Mouse (Mus musculus) Patski (cell line): ENCODE results near the gene Ebf1. TPM values are rescaled to one million over a fixed set of nuclear protein-coding genes. Genes with fewer than 3 reads are reported as not detected.

Experiments
- ATAC-seq: fragments of 100-300 bp; one replicate; pipeline ENCODE4 v1.8.0; 2021
- CTCF ChIA-PET: fragments of 350-600 bp; sonication (Branson Sonifier 250); formaldehyde crosslinking; loops from one replicate; lab custom pipeline; 2022; ENCODE audit warnings: inconsistent platforms; lab: Charles Lee
- POLR2A ChIA-PET: fragments of 350-600 bp; sonication (Branson Sonifier 250); formaldehyde crosslinking; loops from one replicate; lab custom pipeline; 2022; ENCODE audit warnings: antibody characterized with exemption, inconsistent platforms; lab: Charles Lee
- DNase-seq: peaks from one replicate; pipeline ENCODE4 v3.0.0-alpha.2; 2011; ENCODE audit warnings: low read depth, low spot score
- H3K27me3 ChIP-seq: fragments of 371-371 bp; one replicate; pipeline ENCODE4 v1.5.1; 2021
- CTCF ChIP-seq: fragments of 100-300 bp; IDR thresholded peaks from one replicate; pipeline ENCODE4 v1.5.1; 2021
- in situ Hi-C: fragments of 300-500 bp; cut with MboI; formaldehyde crosslinking; loops from 3 replicates; pipeline ENCODE4 v1.11.1; 2018; ENCODE audit warnings: low pct_unique_long_range_greater_than_20kb, mixed read lengths
- polyA plus RNA-seq: library from polyadenylated mRNA; unstranded; gene quantifications from one replicate; pipeline ENCODE4 v1.2.3, GENCODE M21; 2021

Gene Ebf1
- polyA plus RNA-seq, 1 experiment from 2014 or later: 7.3 TPM

DNA sequence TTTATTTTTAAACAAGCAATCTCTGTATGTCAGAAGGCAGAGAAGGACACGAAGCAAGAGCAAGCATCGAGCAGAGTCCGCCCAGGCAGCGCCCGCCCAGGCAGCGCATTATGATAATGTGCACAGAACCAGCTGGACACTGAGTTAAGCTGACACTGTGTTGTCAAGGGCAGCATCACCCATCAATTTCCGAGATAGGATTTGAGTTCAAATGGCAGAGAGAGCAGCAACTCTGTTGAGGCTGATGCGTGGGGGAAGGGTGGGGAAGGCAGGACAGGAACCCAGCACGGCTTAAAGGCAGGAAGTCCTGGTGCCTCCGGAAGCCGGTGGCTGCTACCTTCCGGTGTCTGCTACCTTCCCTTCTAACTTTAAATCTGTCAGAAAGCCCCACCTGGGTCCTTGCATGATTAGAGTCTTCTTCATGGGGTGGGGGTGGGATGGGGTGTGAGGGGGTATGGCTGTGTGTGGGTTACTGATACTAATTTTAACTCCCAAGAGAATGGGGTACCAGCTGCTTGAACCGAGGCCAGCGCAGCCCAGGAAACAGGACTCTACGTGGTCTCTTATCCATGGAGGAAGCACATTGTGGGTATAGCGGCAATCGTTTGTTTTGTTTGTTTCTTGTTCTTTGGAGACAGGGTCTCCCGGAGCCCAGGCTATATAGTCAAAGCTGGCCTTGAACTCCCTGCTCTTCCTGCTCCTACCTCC, 275.9 kb downstream of the Ebf1 start:
- CTCF ChIA-PET: no interaction called here
- no peak for TF ChIP-seq CTCF
- no peak for ATAC-seq
- in situ Hi-C loops: no loop called here
- no peak for DNase-seq
- POLR2A ChIA-PET: no interaction called here
- H3K27me3 ChIP-seq: no peaks in the 10 kb centered on the region

DNA sequence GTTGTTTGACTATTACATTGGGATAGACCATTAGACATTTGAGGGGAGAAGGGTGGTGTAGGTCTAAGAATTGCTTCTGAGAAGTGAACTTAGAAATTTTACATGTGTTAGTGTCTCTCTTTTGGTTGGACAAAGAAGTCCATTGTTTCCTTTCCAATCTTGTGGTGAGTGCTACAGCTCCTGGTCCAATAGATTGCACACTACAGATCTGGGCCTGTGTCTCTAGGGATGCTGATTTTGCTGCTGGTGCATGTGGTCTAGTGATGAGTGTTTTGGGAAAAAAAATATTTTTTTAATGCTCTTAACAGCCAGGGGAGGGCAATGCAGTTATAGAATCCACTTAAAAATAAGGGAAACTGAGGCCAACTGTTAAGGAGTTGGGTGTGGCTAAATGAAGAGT, 276.9 kb downstream of the Ebf1 start:
- POLR2A ChIA-PET: no interaction called here
- in situ Hi-C loops: no loop called here
- ATAC-seq (no peak), DNase-seq (no peak)
- no peak for TF ChIP-seq CTCF
- CTCF ChIA-PET: interaction anchor here (1.2 kb wide), 1 partner anchor 10 kb away, joined by 4 read pairs; no protein-coding TSS in a partner anchor
- no peaks in the 10 kb centered on the region for H3K27me3 ChIP-seq

DNA sequence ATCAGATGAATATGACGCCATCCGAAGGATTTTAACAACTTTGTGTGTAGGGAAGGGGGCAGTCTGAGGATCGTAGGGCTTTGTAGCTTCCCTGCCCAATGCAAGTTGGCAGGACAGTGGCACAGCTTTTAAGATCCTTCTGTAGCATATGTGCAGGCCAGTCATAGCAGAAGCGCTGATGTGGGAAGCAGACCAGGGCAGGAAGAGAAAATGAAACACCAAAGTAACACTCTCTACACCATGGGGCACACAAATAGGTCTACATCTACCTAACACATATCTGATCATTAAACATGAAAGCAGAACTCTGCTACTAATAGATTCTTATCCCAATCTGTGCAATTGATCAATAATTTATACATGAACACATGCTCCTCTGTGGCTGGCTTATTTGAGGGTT, 277.7 kb downstream of the Ebf1 start:
- CTCF ChIA-PET: interaction anchor here (1.2 kb wide), 1 partner anchor 9 kb away, joined by 4 read pairs; no protein-coding TSS in a partner anchor
- in situ Hi-C loops: no loop called here
- no peak for DNase-seq
- no peak for TF ChIP-seq CTCF
- H3K27me3 ChIP-seq: no peaks in the 10 kb centered on the region
- POLR2A ChIA-PET: no interaction called here
- no peak for ATAC-seq

DNA sequence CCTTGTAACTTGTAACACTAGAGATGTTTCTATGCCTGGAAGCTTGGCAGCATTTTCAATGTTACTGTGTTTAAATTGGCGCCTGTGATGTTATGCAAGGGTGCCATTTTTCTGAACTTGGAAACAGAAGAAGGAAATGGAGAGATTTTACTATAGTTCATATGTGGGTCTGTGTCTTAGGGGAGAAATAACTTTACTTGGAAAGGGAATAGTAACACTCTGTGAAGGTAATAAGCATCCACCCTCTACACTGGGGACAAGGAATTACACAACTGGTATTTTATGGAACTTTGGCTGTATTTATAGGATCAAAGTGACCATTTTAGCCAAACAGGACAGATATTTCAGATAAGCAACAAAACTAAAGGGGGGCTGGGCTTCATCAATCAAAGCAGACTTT, 278.8 kb downstream of the Ebf1 start:
- in situ Hi-C loops: no loop called here
- ATAC-seq (no peak), DNase-seq (no peak)
- no peaks in the 10 kb centered on the region for H3K27me3 ChIP-seq
- POLR2A ChIA-PET: interaction anchor here (0.6 kb wide), 1 partner anchor 23 kb away, joined by 4 read pairs; no protein-coding TSS in a partner anchor
- CTCF ChIA-PET: no interaction called here
- TF ChIP-seq CTCF: no peak

DNA sequence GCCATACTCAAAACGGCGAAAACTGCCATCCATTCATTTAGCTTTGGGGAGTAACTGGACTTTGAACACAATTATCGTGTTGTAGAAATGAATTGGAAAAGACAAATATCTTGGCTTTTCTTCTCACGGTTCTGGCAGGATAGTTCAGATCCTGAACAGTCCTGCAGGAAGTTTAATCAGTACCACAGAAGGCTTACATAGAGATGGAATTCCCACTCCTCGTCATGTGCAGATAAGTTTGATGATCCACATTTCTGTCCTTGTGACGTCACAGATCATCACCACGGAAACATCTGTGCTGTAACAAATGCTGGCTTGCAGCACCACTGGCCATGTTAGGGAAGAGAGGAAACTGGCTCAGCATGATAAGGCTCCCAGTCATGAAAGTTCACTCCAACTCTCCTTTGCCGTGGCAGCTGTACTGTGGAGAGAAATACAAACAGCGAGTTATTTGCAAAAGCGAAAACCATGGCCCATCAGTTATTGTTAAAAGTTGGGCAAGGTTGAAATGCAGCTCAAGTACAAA, 280.1 kb downstream of the Ebf1 start:
- ChIA-PET CTCF (interaction anchor here (0.8 kb wide), 1 partner anchor 12 kb away, joined by 3 read pairs; no protein-coding TSS in a partner anchor), POLR2A (no interaction called here)
- no peak for DNase-seq
- ATAC-seq: no peak
- no peak for TF ChIP-seq CTCF
- H3K27me3 ChIP-seq: no peaks in the 10 kb centered on the region
- in situ Hi-C loops: no loop called here

DNA sequence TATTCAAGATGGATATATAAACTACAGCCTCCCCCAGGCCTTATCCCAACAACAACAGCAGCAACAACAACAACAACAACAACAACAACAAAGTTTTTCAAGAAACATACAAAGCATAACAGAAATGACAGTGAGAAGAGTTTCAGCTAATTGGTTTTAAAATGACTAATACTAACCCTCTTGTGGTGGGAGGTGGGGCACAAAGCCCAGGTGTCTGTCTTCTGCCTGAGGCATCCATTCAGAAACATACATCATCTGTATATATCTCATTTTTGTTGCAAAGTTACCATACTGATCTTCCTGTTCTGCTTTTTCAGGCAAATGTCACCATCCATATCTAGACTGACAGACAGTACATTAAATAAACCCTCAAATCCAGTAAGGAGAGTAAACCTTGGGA, 282.4 kb downstream of the Ebf1 start:
- TF ChIP-seq CTCF: no peak
- DNase-seq: no peak
- CTCF ChIA-PET: interaction anchor here (0.7 kb wide), 1 partner anchor 1052 kb away, joined by 3 read pairs; no protein-coding TSS in a partner anchor

DNA sequence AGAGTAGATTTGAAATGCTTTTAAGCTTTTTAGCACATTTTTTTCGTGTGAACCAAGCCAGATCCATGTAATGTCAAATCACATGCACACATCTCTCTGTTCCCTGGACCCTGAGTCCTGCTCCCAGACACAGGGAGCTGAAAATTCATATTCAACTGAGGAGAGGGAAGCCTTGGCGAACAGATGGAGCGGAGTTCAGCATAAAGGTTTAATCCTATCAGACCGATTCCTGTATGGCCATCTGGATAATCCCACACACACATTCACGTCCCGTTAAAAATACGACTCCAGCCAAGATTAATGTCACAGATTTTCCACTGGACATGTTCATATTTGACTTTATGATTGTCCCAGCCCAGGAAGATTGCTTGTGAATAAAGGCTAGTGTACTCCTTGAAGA, 282.8 kb downstream of the Ebf1 start:
- POLR2A ChIA-PET: no interaction called here
- DNase-seq: no peak
- no peak for ATAC-seq
- in situ Hi-C loops: no loop called here
- CTCF ChIA-PET: no interaction called here
- H3K27me3 ChIP-seq: no peaks in the 10 kb centered on the region
- TF ChIP-seq CTCF: no peak

More for the DNA sequence above, 282.4 kb downstream of the Ebf1 start:
- ATAC-seq: no peak
- H3K27me3 ChIP-seq: no peaks in the 10 kb centered on the region
- in situ Hi-C loops: no loop called here
- POLR2A ChIA-PET: no interaction called here

DNA sequence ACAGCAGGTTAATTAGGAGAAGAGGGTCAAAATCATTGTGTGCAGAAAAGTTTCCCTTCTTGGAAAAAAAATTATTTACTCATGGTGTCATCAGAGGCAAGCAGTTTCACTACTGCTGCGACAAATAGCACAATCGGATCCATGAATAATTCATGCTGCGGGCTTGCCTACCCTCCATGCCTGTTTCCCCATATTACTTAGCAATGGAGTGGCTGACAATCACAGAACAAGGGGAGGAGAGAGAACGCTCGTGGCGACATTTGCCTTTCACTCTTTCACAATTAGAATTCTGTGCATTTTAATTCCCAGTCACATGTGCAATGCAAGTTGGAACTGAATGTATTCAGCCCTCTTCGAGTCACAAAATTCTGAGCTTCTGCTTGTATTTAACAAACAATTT, 283.4 kb downstream of the Ebf1 start:
- DNase-seq (no peak), ATAC-seq (no peak)
- ChIA-PET POLR2A (no interaction called here), CTCF (no interaction called here)
- no peak for TF ChIP-seq CTCF
- no peaks in the 10 kb centered on the region for H3K27me3 ChIP-seq
- in situ Hi-C loops: no loop called here

DNA sequence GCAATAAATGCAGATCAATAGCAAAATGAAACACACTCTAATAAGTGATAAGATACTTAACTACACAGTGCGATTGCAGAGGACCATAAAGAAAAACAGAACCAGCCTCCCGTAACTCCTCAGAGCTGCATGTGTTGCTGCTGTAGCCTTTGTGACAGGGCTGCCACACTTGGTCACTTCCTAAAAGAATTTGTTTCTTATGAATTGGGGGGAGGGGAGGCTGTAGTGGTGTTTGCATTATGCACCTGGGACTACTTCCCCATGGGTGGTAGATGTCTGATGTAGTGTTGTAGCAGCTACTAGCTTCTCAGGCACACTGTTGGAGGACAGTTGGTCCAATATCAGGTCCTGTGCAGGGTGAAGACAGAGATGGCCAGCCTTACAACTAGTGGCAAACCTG, 284.6 kb downstream of the Ebf1 start:
- in situ Hi-C loops: no loop called here
- DNase-seq (no peak), ATAC-seq (no peak)
- POLR2A ChIA-PET: interaction anchor here (0.7 kb wide), 1 partner anchor 295 kb away, joined by 3 read pairs; no protein-coding TSS in a partner anchor
- CTCF ChIA-PET: interaction anchor here (0.8 to 1.0 kb wide), 3 partner anchors 10 to 278 kb away, joined by 3 to 4 read pairs (median 3); no protein-coding TSS in a partner anchor
- no peak for TF ChIP-seq CTCF
- no peaks in the 10 kb centered on the region for H3K27me3 ChIP-seq

DNA sequence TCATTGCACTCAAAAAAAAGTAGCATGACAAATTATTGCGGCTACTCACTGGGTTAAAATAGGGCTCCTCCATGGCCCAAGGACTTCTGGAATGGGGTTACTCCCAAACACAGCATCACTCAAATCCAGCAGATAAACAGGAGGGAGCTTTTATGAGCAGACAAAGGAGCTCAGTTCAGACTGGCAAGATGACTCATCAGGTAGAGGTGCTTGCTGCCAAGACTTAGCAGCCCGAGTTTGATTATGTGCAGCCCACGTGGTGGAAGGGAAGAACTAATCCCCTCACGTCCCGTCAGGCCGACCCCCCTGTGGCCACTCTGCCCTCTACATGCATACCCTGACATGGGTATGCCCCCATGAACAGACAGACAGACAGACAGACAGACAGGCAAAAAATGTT, 285.0 kb downstream of the Ebf1 start:
- peak; percentile 89 for ATAC-seq
- TF ChIP-seq CTCF: no peak
- CTCF ChIA-PET: interaction anchor here (0.8 to 1.0 kb wide), 3 partner anchors 11 to 278 kb away, joined by 3 to 4 read pairs (median 3); no protein-coding TSS in a partner anchor
- peak; percentile 68 for DNase-seq
- no peaks in the 10 kb centered on the region for H3K27me3 ChIP-seq
- POLR2A ChIA-PET: interaction anchor here (0.7 to 0.9 kb wide), 2 partner anchors 41 to 295 kb away, joined by 3 read pairs; no protein-coding TSS in a partner anchor
- in situ Hi-C loops: no loop called here

DNA sequence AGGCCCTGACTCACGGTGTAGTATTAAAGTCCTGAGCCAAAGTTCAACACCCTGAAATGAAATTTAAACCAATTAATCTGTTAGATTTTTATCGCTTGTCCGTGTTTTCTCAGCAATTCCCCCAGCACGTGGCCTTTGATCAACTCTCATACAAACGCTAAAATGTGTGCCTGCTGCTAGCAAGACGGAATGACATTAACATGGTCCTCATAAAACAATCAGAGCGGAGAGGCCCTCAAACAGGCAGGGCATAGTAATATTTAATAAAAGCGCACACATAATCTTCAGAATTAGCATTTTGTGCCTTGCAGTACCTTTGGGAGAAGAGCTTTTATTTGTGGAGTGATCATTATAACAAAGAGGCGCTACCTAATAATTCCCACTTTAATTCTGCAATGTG, 287.0 kb downstream of the Ebf1 start:
- TF ChIP-seq CTCF: no peak
- CTCF ChIA-PET: interaction anchor here (1.4 kb wide), 1 partner anchor 10 kb away, joined by 4 read pairs; no protein-coding TSS in a partner anchor
- in situ Hi-C loops: no loop called here
- POLR2A ChIA-PET: no interaction called here
- no peaks in the 10 kb centered on the region for H3K27me3 ChIP-seq
- DNase-seq (no peak), ATAC-seq (no peak)
